Mouse (Mus musculus): Measurements from ENCODE around the gene Tfrc. TPM values are rescaled to one million over a fixed set of nuclear protein-coding genes. Genes with fewer than 3 reads are reported as not detected.

Gene Tfrc
- 59.2 and 65.4 TPM in 2 replicates for polyA plus RNA-seq (2016; fragmentation: Nextera tagmentation; extraction: Ambion mirVana)

DNA sequence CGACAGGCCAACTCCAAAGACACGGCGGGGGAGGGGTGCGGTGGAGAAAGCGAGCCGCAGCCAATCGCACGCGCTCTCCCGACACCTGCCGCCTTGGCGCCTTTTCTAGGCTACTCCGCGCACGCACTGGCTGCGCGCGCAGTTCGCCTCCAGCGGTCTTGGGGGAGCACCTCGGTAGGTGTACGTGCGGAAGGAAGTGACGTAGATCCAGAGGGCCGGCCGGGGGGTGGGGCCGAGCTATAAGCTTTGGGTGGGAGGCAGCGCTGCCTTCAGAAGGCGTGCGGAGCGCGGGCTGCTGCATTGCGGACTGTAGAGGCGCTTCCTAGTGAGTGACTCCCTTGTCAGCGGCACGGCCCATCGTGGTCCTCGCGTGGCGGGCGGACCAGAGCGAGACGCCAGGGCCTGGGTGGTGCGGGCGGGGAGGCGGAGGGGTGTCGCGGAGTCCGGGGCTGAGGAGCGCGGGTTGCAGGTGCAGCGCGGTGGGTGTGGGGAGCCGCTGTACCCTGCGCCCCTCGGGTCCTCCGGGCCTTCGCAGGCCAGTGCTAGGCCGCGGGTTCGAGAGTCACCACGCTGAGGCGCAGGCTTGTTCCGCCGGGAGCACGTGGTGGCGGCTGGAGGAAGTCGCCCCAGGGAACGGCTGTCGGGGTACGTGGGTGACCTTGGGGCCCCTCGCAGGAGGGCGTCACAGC lies at the start of gene Tfrc:
Gene Tfrc, plus strand, starts transcription at position 209 of the 689 bp plus-strand sequence.
- peak within 1 kb of the TSS; percentile 62 for H3K4me3 ChIP-seq (replicated peaks)
- H3K27me3 ChIP-seq, result no peaks in the 10 kb centered on the region
- no peaks in the 10 kb centered on the region for H3K36me3 ChIP-seq (replicated peaks)
- H3K9me3 ChIP-seq, result no peaks in the 10 kb centered on the region
- WGBS, result under 1% methylated on average over 63 of the region's 73 CpGs
- H3K27ac ChIP-seq, result peak within 1 kb of the TSS; percentile 92
- peak within 1 kb of the TSS; percentile 75 for H3K9ac ChIP-seq
- peak; percentile 99 for ATAC-seq (ENCODE audit: low FRiP score)
- H3K4me1 ChIP-seq, result peaks cover 19% of the 10 kb centered on the region
- peak within 1 kb of the TSS; percentile 70 for H3K4me2 ChIP-seq

GRCm38 (mm10) chr16:32559493-32559892 lies 49.2 kb upstream of the Tfrc start:
- H3K9me3 ChIP-seq, result no peaks in the 10 kb centered on the region
- H3K36me3 ChIP-seq (replicated peaks), result no peaks in the 10 kb centered on the region
- no peak overlapping the region for H3K9ac ChIP-seq
- no peak for ATAC-seq (ENCODE audit: low FRiP score)
- 83% methylated on average over 4 of the region's 4 CpGs for WGBS
- no peaks in the 10 kb centered on the region for H3K27me3 ChIP-seq
- H3K4me1 ChIP-seq, result no peaks in the 10 kb centered on the region
- no peak overlapping the region for H3K4me3 ChIP-seq (replicated peaks)
- H3K27ac ChIP-seq, result no peak overlapping the region
- no peak overlapping the region for H3K4me2 ChIP-seq

- no peak overlapping the region for H3K27ac ChIP-seq
- WGBS, result 82% methylated on average over 5 of the region's 5 CpGs
- no peak for ATAC-seq (ENCODE audit: low FRiP score)
Observed at GRCm38 (mm10) chr16:32563056-32563793, 45.5 kb upstream of the Tfrc start.

DNA sequence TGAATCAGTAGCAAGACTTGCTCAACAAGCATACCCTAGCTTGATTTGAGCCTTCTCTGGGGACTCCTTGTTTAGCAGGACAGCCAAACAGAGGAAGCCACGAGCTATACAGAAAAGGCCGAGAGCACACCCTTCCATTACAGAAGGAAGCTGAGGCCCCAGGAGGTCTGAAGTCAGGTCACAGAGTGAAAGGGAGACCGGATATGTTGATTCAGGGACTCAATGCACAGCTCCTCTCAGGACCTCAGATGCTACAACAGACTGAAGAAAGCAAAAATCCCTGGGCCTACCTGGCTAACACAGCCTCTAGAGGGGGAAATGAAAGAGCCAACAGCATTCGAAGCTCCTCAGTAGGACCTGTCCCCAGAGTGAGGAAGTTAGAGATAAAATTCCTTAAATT lies 41.4 kb upstream of the Tfrc start:
- Histone ChIP-seq H3K27me3 (no peaks in the 10 kb centered on the region), H3K4me3 (replicated peaks) (no peak overlapping the region), H3K27ac (no peak overlapping the region), H3K4me1 (no peaks in the 10 kb centered on the region), H3K36me3 (replicated peaks) (no peaks in the 10 kb centered on the region), H3K9me3 (no peaks in the 10 kb centered on the region), H3K4me2 (no peak overlapping the region), H3K9ac (no peak overlapping the region)
- 76% methylated on average over 4 of the region's 4 CpGs for WGBS
- ATAC-seq (ENCODE audit: low FRiP score), result no peak

More at GRCm38 (mm10) chr16:32563056-32563793, 45.5 kb upstream of the Tfrc start:
- Histone ChIP-seq H3K9me3 (no peaks in the 10 kb centered on the region), H3K4me3 (replicated peaks) (no peak overlapping the region), H3K27me3 (no peaks in the 10 kb centered on the region), H3K9ac (no peak overlapping the region), H3K4me2 (no peak overlapping the region), H3K36me3 (replicated peaks) (no peaks in the 10 kb centered on the region), H3K4me1 (no peaks in the 10 kb centered on the region)

GRCm38 (mm10) chr16:32568401-32568800 lies 40.3 kb upstream of the Tfrc start:
- Histone ChIP-seq H3K4me2 (no peak overlapping the region), H3K9ac (no peak overlapping the region), H3K4me3 (replicated peaks) (no peak overlapping the region), H3K9me3 (no peaks in the 10 kb centered on the region), H3K27ac (no peak overlapping the region), H3K4me1 (no peaks in the 10 kb centered on the region), H3K36me3 (replicated peaks) (no peaks in the 10 kb centered on the region), H3K27me3 (no peaks in the 10 kb centered on the region)
- 76% methylated on average over 6 of the region's 6 CpGs for WGBS
- no peak for ATAC-seq (ENCODE audit: low FRiP score)

DNA sequence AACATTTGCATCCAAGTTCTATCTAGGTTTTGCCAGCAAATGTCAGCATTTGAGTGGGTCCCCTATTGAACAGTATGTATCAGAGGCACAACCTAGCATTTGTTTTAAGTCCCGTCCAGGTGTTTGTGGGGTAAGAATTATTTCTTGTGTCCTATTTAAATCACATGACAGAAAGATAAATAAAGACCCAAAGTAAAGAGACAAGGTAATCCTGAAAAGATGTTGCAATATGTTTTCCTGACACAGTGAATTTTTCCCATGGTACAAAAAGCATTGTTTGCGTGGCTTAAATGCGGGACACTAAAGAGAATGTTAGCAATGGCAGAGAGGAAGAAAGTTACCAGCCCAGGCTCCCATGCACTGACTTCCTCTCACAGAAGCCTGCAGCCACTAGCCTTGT lies 38.7 kb upstream of the Tfrc start:
- ATAC-seq (ENCODE audit: low FRiP score), result no peak
- no peak overlapping the region for H3K4me2 ChIP-seq
- no peaks in the 10 kb centered on the region for H3K9me3 ChIP-seq
- H3K9ac ChIP-seq, result no peak overlapping the region
- H3K36me3 ChIP-seq (replicated peaks), result no peaks in the 10 kb centered on the region
- no peaks in the 10 kb centered on the region for H3K4me1 ChIP-seq
- no peaks in the 10 kb centered on the region for H3K27me3 ChIP-seq
- WGBS, result 92% methylated on average over 3 of the region's 3 CpGs
- H3K27ac ChIP-seq, result no peak overlapping the region
- no peak overlapping the region for H3K4me3 ChIP-seq (replicated peaks)

- Histone ChIP-seq H3K9ac (no peak overlapping the region), H3K27ac (no peak overlapping the region), H3K27me3 (no peaks in the 10 kb centered on the region), H3K4me1 (no peaks in the 10 kb centered on the region), H3K4me2 (no peak overlapping the region), H3K9me3 (no peaks in the 10 kb centered on the region), H3K36me3 (replicated peaks) (no peaks in the 10 kb centered on the region), H3K4me3 (replicated peaks) (no peak overlapping the region)
- ATAC-seq (ENCODE audit: low FRiP score), result no peak
- WGBS, result 80% methylated on average over 4 of the region's 4 CpGs
Observed at GRCm38 (mm10) chr16:32572528-32572927, 36.2 kb upstream of the Tfrc start.

GRCm38 (mm10) chr16:32586482-32586881 lies 22.2 kb upstream of the Tfrc start:
- H3K27me3 ChIP-seq, result no peaks in the 10 kb centered on the region
- no peaks in the 10 kb centered on the region for H3K9me3 ChIP-seq
- no peak overlapping the region for H3K9ac ChIP-seq
- H3K4me2 ChIP-seq, result no peak overlapping the region
- H3K36me3 ChIP-seq (replicated peaks), result no peaks in the 10 kb centered on the region
- H3K27ac ChIP-seq, result no peak overlapping the region
- 86% methylated on average over 4 of the region's 4 CpGs for WGBS
- no peak overlapping the region for H3K4me3 ChIP-seq (replicated peaks)
- ATAC-seq (ENCODE audit: low FRiP score), result no peak
- H3K4me1 ChIP-seq, result no peaks in the 10 kb centered on the region

- Histone ChIP-seq H3K4me1 (no peaks in the 10 kb centered on the region), H3K27ac (no peak overlapping the region), H3K27me3 (no peaks in the 10 kb centered on the region), H3K9me3 (no peaks in the 10 kb centered on the region), H3K36me3 (replicated peaks) (no peaks in the 10 kb centered on the region), H3K4me3 (replicated peaks) (no peak overlapping the region), H3K4me2 (no peak overlapping the region), H3K9ac (no peak overlapping the region)
- ATAC-seq (ENCODE audit: low FRiP score), result no peak
- 85% methylated on average over 3 of the region's 3 CpGs for WGBS
Observed at GRCm38 (mm10) chr16:32588568-32588967, 20.2 kb upstream of the Tfrc start.

DNA sequence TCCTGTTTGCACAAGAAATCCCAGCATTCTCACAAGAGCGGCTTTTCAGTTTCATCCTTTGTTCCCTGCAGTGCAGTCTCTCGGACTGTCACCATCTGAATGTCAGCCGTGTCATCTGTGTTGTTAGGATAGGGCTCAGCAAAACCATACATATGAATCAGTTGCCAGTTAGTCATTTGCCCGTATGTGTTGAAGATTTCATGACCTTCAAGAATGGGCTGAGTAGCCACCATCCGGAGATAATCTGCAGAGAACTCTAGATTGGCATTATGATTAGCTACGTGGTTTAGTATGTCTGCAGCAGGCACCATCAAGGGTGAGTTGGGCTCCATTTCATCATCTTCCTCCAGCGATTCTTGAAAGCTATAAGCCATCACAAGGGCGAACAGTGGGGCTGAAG lies 17.2 kb upstream of the Tfrc start:
- H3K36me3 ChIP-seq (replicated peaks), result no peaks in the 10 kb centered on the region
- H3K4me2 ChIP-seq, result no peak overlapping the region
- H3K4me1 ChIP-seq, result no peaks in the 10 kb centered on the region
- no peak overlapping the region for H3K4me3 ChIP-seq (replicated peaks)
- no peak for ATAC-seq (ENCODE audit: low FRiP score)
- 90% methylated on average over 8 of the region's 8 CpGs for WGBS
- no peaks in the 10 kb centered on the region for H3K27me3 ChIP-seq
- H3K9me3 ChIP-seq, result no peaks in the 10 kb centered on the region
- H3K27ac ChIP-seq, result no peak overlapping the region
- H3K9ac ChIP-seq, result no peak overlapping the region

GRCm38 (mm10) chr16:32593283-32593805 lies 15.4 kb upstream of the Tfrc start:
- WGBS, result 97% methylated on average over 5 of the region's 5 CpGs

DNA sequence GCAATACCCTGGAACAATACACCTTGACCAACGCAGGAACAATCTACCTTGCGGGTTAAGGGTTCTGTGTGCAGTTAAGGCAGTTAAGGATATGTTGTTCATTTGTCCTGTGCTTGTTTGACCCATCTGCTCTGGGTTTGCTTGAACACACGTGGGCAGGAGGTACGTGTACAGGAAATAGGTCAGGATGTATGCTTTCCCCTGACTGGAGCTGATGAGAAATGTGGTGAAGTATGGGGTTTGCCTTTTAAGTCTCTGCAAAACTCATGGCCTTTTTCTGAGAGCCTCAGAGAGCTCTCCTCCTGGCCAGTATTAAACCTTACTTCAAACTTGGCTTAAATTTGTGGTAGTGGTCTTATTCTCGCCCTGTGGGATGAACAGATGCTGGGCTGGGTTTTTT lies 14.8 kb upstream of the Tfrc start:
- H3K4me2 ChIP-seq, result no peak overlapping the region
- WGBS, result 82% methylated on average over 5 of the region's 5 CpGs
- no peaks in the 10 kb centered on the region for H3K36me3 ChIP-seq (replicated peaks)
- no peaks in the 10 kb centered on the region; the same call in 1 of the 2 replicates for H3K4me1 ChIP-seq
- H3K9ac ChIP-seq, result no peak overlapping the region
- H3K4me3 ChIP-seq (replicated peaks), result no peak overlapping the region
- ATAC-seq (ENCODE audit: low FRiP score), result no peak
- H3K9me3 ChIP-seq, result no peaks in the 10 kb centered on the region
- no peaks in the 10 kb centered on the region for H3K27me3 ChIP-seq
- H3K27ac ChIP-seq, result no peak overlapping the region

More at GRCm38 (mm10) chr16:32593283-32593805, 15.4 kb upstream of the Tfrc start:
- no peak overlapping the region for H3K4me2 ChIP-seq
- no peak overlapping the region for H3K9ac ChIP-seq
- H3K9me3 ChIP-seq, result no peaks in the 10 kb centered on the region
- no peak overlapping the region for H3K27ac ChIP-seq
- H3K4me3 ChIP-seq (replicated peaks), result no peak overlapping the region
- H3K36me3 ChIP-seq (replicated peaks), result no peaks in the 10 kb centered on the region
- H3K4me1 ChIP-seq, result no peaks in the 10 kb centered on the region; the same call in 1 of the 2 replicates
- H3K27me3 ChIP-seq, result no peaks in the 10 kb centered on the region
- no peak for ATAC-seq (ENCODE audit: low FRiP score)
